Mouse (Mus musculus) heart, adult 2 months (tissue): ENCODE results near the gene Alg9.

Source experiments
- CTCF ChIP-seq: fragments of 200-600 bp; IDR thresholded peaks from 2 replicates; pipeline ENCODE4 v1.8.1; 2022; ENCODE audit warnings: antibody characterized with exemption, mild to moderate bottlenecking, moderate library complexity
- EP300 ChIP-seq: fragments of 200-500 bp; IDR thresholded peaks from 2 replicates; pipeline ENCODE4 v1.6.1; 2011; ENCODE audit warnings: low read depth, low read length, control low read depth; ENCODE audit not compliant: insufficient read depth
- POLR2A ChIP-seq: fragments of 200-500 bp; IDR thresholded peaks from 2 replicates; pipeline ENCODE4 v1.6.1; 2011; ENCODE audit warnings: mild to moderate bottlenecking, low read depth, low read length, control low read depth; ENCODE audit not compliant: insufficient read depth

- TF ChIP-seq POLR2A (peak; percentile 78), CTCF (no peak), EP300 (no peak)
Observed at GRCm38 (mm10) chr9:50856341-50857081, 81.7 kb downstream of the Alg9 start.
